Mouse (Mus musculus) liver, embryonic 15.5 days (tissue): ENCODE measurements around the gene Gm17728. TPM values are rescaled to one million over a fixed set of nuclear protein-coding genes. Genes with fewer than 3 reads are reported as not detected.
"Not testable (repeated sequence)": the region's sequence is repeated elsewhere in the genome, so short reads cannot be mapped to it uniquely, and the experiment has no call there.

Source experiments
- ATAC-seq: fragments of 200-750 bp; cut with Nextera tagmentation; 2 replicates; pipeline ENCODE4 v1.8.0; 2017; ENCODE audit warnings: moderate number of reproducible peaks, mild to moderate bottlenecking, moderate library complexity; ENCODE audit not compliant: insufficient read depth
- H3K27ac ChIP-seq: fragments of 300-500 bp; sonication (generic); replicated peaks from 2 replicates; pipeline ENCODE4 v1.5.1; 2015; ENCODE audit warnings: mild to moderate bottlenecking, inconsistent platforms
- H3K27me3 ChIP-seq: fragments of 300-500 bp; sonication (generic); 2 replicates; pipeline ENCODE4 v1.6.1; 2015; ENCODE audit warnings: mild to moderate bottlenecking, inconsistent platforms
- H3K36me3 ChIP-seq: fragments of 300-500 bp; sonication (generic); replicated peaks from 2 replicates; pipeline ENCODE4 v1.6.1; 2015; ENCODE audit warnings: moderate library complexity, mild to moderate bottlenecking, inconsistent platforms
- H3K4me1 ChIP-seq: fragments of 300-500 bp; sonication (generic); replicated peaks from 2 replicates; pipeline ENCODE4 v1.6.1; 2015; ENCODE audit warnings: inconsistent platforms
- H3K4me2 ChIP-seq: fragments of 300-500 bp; sonication (generic); 2 replicates; pipeline ENCODE4 v1.6.1; 2015; ENCODE audit warnings: moderate library complexity, mild to moderate bottlenecking, inconsistent platforms
- H3K4me3 ChIP-seq: fragments of 300-500 bp; sonication (generic); replicated peaks from 2 replicates; pipeline ENCODE4 v1.5.1; 2015; ENCODE audit warnings: mild to moderate bottlenecking, inconsistent platforms
- H3K9ac ChIP-seq: fragments of 300-500 bp; sonication (generic); 2 replicates; pipeline ENCODE4 v1.6.1; 2015; ENCODE audit warnings: moderate library complexity, mild to moderate bottlenecking, inconsistent platforms
- H3K9me3 ChIP-seq: fragments of 300-500 bp; sonication (generic); replicated peaks from 2 replicates; pipeline ENCODE4 v1.6.1; 2016; ENCODE audit warnings: inconsistent platforms
- WGBS: fragments of 180-500 bp; shearing (Covaris S2); methylation state at CpG from one replicate; pipeline ENCODE4 v1.1.7; 2015; ENCODE audit warnings: mixed read lengths; ENCODE audit not compliant: insufficient replicate concordance; 5-methylcytosine and 5-hydroxymethylcytosine counted together
- polyA plus RNA-seq: library from polyadenylated mRNA; unstranded; fragments of >200 nt; fragmentation: Nextera tagmentation; extraction: Ambion mirVana; gene quantifications from 2 replicates; pipeline ENCODE4 v1.2.1, GENCODE M21; 2015

The Gm17728 gene
- polyA plus RNA-seq = not detected in 2 replicates

GRCm38 (mm10) chr17:9421760-9422159 is at the start of gene Gm17728:
Gm17728 (plus strand) TSS chr17:9422060.
- H3K4me1 ChIP-seq, H3K4me2 ChIP-seq, ATAC-seq, H3K27ac ChIP-seq, H3K27me3 ChIP-seq, H3K9ac ChIP-seq, H3K4me3 ChIP-seq, H3K9me3 ChIP-seq, H3K36me3 ChIP-seq: not testable (repeated sequence)
- 66% methylated on average over 8 of the region's 8 CpGs for WGBS

GRCm38 (mm10) chr17:9397493-9397892 is 24.4 kb upstream of the Gm17728 start:
- peak overlapping the region; percentile 26 for H3K4me2 ChIP-seq
- peak; percentile 34; the same call in 1 of the 2 replicates for ATAC-seq

GRCm38 (mm10) chr17:9398551-9398950 is 23.3 kb upstream of the Gm17728 start:
- WGBS = 45% methylated on average over 4 of the region's 4 CpGs
- Histone ChIP-seq H3K4me1 (no peaks in the 10 kb centered on the region), H3K36me3 (no peaks in the 10 kb centered on the region), H3K27ac (no peak overlapping the region), H3K9me3 (no peaks in the 10 kb centered on the region), H3K4me2 (no peak overlapping the region), H3K27me3 (no peaks in the 10 kb centered on the region), H3K4me3 (no peak overlapping the region), H3K9ac (no peak overlapping the region)
- ATAC-seq = no peak

More at GRCm38 (mm10) chr17:9397493-9397892, 24.4 kb upstream of the Gm17728 start:
- no peaks in the 10 kb centered on the region for H3K4me1 ChIP-seq
- H3K9ac ChIP-seq = no peak overlapping the region
- no peaks in the 10 kb centered on the region for H3K9me3 ChIP-seq
- 53% methylated on average over 7 of the region's 7 CpGs for WGBS
- no peak overlapping the region for H3K4me3 ChIP-seq
- no peak overlapping the region for H3K27ac ChIP-seq
- H3K36me3 ChIP-seq = no peaks in the 10 kb centered on the region
- no peaks in the 10 kb centered on the region for H3K27me3 ChIP-seq

GRCm38 (mm10) chr17:9403991-9404390 is 17.9 kb upstream of the Gm17728 start:
- WGBS = 66% methylated on average over 3 of the region's 3 CpGs
- no peaks in the 10 kb centered on the region for H3K27me3 ChIP-seq
- H3K9ac ChIP-seq = no peak overlapping the region
- no peak overlapping the region for H3K27ac ChIP-seq
- no peak overlapping the region for H3K4me3 ChIP-seq
- H3K4me2 ChIP-seq = no peak overlapping the region
- H3K36me3 ChIP-seq = no peaks in the 10 kb centered on the region
- no peaks in the 10 kb centered on the region for H3K9me3 ChIP-seq
- ATAC-seq = no peak
- no peaks in the 10 kb centered on the region for H3K4me1 ChIP-seq

GRCm38 (mm10) chr17:9407640-9408039 is 14.2 kb upstream of the Gm17728 start:
- H3K9ac ChIP-seq = no peak overlapping the region
- H3K4me3 ChIP-seq = no peak overlapping the region
- no peak overlapping the region for H3K4me2 ChIP-seq
- H3K27me3 ChIP-seq = no peaks in the 10 kb centered on the region
- H3K36me3 ChIP-seq = no peaks in the 10 kb centered on the region
- no peaks in the 10 kb centered on the region for H3K9me3 ChIP-seq
- no peaks in the 10 kb centered on the region for H3K4me1 ChIP-seq
- H3K27ac ChIP-seq = no peak overlapping the region
- ATAC-seq = no peak
- WGBS = 55% methylated on average over 6 of the region's 6 CpGs

DNA sequence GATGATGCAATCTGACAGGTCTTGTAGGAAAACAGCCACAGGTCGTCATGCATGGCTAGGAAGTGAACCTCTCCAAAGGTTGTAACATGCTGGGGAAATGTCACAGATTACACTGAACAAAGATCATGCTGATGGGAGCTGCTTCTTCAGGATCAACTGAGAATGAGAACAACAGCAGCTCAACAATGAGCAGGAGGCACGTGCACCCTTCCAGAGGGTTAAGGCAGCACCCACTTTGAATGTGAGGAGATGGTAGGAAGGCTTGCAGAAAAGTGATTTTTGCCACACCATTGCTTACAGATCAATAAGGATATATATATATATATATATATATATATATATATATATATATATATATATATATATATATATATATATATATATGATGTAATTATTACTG is 2.8 kb upstream of the Gm17728 start:
- no peaks in the 10 kb centered on the region for H3K9me3 ChIP-seq
- H3K9ac ChIP-seq = no peak overlapping the region
- H3K4me2 ChIP-seq = no peak overlapping the region
- H3K4me1 ChIP-seq = no peaks in the 10 kb centered on the region
- no peaks in the 10 kb centered on the region for H3K27me3 ChIP-seq
- 42% methylated on average over 2 of the region's 2 CpGs for WGBS
- no peak for ATAC-seq
- H3K4me3 ChIP-seq = no peak overlapping the region
- H3K36me3 ChIP-seq = no peaks in the 10 kb centered on the region
- no peak overlapping the region for H3K27ac ChIP-seq

DNA sequence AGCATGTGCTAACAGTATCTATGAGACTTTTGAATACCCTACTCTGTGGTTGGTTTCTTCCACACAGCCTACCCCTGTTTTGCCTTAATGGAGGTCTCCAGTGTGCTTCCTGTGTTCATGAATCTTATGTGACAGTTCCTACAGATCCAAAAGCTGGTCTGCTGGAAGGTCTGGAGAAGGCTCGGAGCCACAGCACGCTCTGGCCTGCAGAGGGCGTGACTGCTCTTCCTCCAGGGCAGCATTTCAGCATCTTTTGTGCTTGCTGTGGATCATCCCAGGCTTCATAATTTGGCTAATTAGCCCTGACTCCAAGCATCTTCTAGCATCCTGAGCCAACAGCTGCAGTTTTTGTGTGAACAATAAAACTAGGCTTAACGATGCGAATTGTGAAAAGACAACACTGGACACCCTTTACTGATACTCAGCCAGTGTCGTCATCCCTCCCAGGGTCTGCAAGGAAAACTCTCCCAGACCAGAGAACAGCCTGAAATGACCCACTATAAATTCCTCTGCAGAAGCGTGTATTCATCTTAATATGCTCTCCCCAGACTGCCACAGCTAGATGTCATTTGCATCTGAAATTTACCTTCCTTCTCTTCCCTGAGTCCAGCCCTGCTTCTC is 6.6 kb downstream of the Gm17728 start:
- no peak overlapping the region for H3K4me2 ChIP-seq
- no peak overlapping the region for H3K4me3 ChIP-seq
- H3K27me3 ChIP-seq = no peaks in the 10 kb centered on the region
- H3K36me3 ChIP-seq = no peaks in the 10 kb centered on the region
- WGBS = 66% methylated on average over 7 of the region's 7 CpGs
- H3K4me1 ChIP-seq = no peaks in the 10 kb centered on the region
- ATAC-seq = no peak
- no peak overlapping the region for H3K9ac ChIP-seq
- H3K9me3 ChIP-seq = no peaks in the 10 kb centered on the region
- no peak overlapping the region for H3K27ac ChIP-seq

DNA sequence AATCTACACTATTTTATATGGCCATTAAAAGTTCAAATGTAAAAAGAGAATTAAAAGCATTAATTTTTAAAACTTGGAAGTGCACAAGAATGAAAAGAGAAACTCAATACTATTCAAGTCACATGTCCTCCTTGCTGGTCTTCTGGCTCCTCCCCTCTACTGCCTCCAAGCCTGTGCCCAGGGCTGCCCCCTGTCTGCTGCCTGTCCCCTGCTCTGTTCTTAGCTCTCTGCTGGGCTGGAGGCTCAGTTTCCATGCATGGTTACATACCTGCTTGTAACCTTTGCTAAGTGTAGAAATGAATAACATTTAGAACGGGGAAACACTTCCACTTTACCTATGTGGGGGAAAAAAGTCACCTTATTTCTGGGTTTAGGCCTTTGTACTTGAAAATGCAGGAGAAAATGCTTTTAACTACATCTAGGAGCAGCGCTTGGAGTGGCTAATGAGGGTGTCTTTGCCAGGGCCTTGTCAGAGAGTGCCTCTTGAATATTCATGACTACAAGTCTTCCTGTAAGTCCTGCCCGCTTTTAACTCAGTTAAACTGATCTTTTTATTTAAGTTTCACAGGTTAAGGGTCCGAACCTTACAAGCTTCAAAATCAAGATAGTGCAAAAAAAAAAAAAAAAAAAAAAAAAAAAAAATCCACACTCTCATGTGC is 18.3 kb downstream of the Gm17728 start:
- WGBS = 49% methylated on average over 4 of the region's 4 CpGs
- no peak overlapping the region for H3K4me3 ChIP-seq
- no peak for ATAC-seq
- H3K27me3 ChIP-seq = no peaks in the 10 kb centered on the region
- H3K9me3 ChIP-seq = no peaks in the 10 kb centered on the region
- no peaks in the 10 kb centered on the region for H3K4me1 ChIP-seq
- no peaks in the 10 kb centered on the region for H3K36me3 ChIP-seq
- H3K9ac ChIP-seq = no peak overlapping the region
- no peak overlapping the region for H3K4me2 ChIP-seq
- H3K27ac ChIP-seq = no peak overlapping the region

GRCm38 (mm10) chr17:9456406-9456805 is 34.5 kb downstream of the Gm17728 start:
- no peaks in the 10 kb centered on the region for H3K36me3 ChIP-seq
- no peak overlapping the region for H3K27ac ChIP-seq
- no peaks in the 10 kb centered on the region for H3K9me3 ChIP-seq
- H3K4me3 ChIP-seq = no peak overlapping the region
- no peaks in the 10 kb centered on the region for H3K27me3 ChIP-seq
- no peak for ATAC-seq
- H3K4me1 ChIP-seq = no peaks in the 10 kb centered on the region
- WGBS = 76% methylated on average over 5 of the region's 5 CpGs
- H3K4me2 ChIP-seq = no peak overlapping the region
- no peak overlapping the region for H3K9ac ChIP-seq

- no peaks in the 10 kb centered on the region for H3K4me1 ChIP-seq
- H3K4me2 ChIP-seq = no peak overlapping the region
- H3K4me3 ChIP-seq = no peak overlapping the region
- no peaks in the 10 kb centered on the region for H3K9me3 ChIP-seq
- WGBS = 58% methylated on average over 2 of the region's 2 CpGs
- no peaks in the 10 kb centered on the region for H3K36me3 ChIP-seq
- ATAC-seq = no peak
- no peak overlapping the region for H3K27ac ChIP-seq
- no peak overlapping the region for H3K9ac ChIP-seq
- H3K27me3 ChIP-seq = no peaks in the 10 kb centered on the region
Measured at GRCm38 (mm10) chr17:9460904-9461303, 39.0 kb downstream of the Gm17728 start.
